Mouse (Mus musculus) intestine, embryonic 16.5 days (tissue): Measurements from ENCODE around the gene Ap2b1. TPM values are rescaled to one million over a fixed set of nuclear protein-coding genes. Genes with fewer than 3 reads are reported as not detected.
A peak's percentile ranks its signal among the peaks of the same experiment; 100 is the strongest.

Source experiments
- ATAC-seq: fragments of 200-750 bp; cut with Nextera tagmentation; 2 replicates; pipeline ENCODE4 v1.8.0; 2017; ENCODE audit warnings: moderate TSS enrichment, moderate library complexity
- H3K27ac ChIP-seq: fragments of 300-500 bp; sonication (generic); 2 replicates; pipeline ENCODE4 v1.5.1; 2014; ENCODE audit warnings: mild to moderate bottlenecking, low read length
- H3K27me3 ChIP-seq: fragments of 300-500 bp; sonication (generic); replicated peaks from 2 replicates; pipeline ENCODE4 v1.6.1; 2014; ENCODE audit warnings: low read length, control low read depth, mixed read lengths; ENCODE audit not compliant: control insufficient read depth, insufficient read depth
- H3K36me3 ChIP-seq: fragments of 300-500 bp; sonication (generic); 2 replicates; pipeline ENCODE4 v1.6.1; 2014; ENCODE audit warnings: low read length, control low read depth; ENCODE audit not compliant: control insufficient read depth, insufficient read depth
- H3K4me1 ChIP-seq: fragments of 300-500 bp; sonication (generic); 2 replicates; pipeline ENCODE4 v1.6.1; 2014; ENCODE audit warnings: low read length, control low read depth, mixed read lengths; ENCODE audit not compliant: control insufficient read depth, insufficient read depth
- H3K4me2 ChIP-seq: fragments of 300-500 bp; sonication (generic); 2 replicates; pipeline ENCODE4 v1.6.1; 2014; ENCODE audit warnings: low read depth, low read length, control low read depth
- H3K4me3 ChIP-seq: fragments of 300-500 bp; sonication (generic); 2 replicates; pipeline ENCODE4 v1.5.1; 2014; ENCODE audit warnings: mild to moderate bottlenecking, low read length
- H3K9ac ChIP-seq: fragments of 300-500 bp; sonication (generic); 2 replicates; pipeline ENCODE4 v1.6.1; 2014; ENCODE audit warnings: low read depth, low read length
- H3K9me3 ChIP-seq: fragments of 300-500 bp; sonication (generic); 2 replicates; pipeline ENCODE4 v1.6.1; 2016; ENCODE audit warnings: low read length, control low read depth; ENCODE audit not compliant: control insufficient read depth
- WGBS: fragments of 180-500 bp; shearing (Covaris S2); extraction: QIAGEN DNeasy Blood & Tissue Kit; methylation state at CpG from one replicate; pipeline ENCODE4 v1.1.7; 2014; 5-methylcytosine and 5-hydroxymethylcytosine counted together
- polyA plus RNA-seq: library from polyadenylated mRNA; unstranded; fragments of >200 nt; fragmentation: Nextera tagmentation; extraction: Ambion mirVana; gene quantifications from 2 replicates; pipeline ENCODE4 v1.2.1, GENCODE M21; 2015

Gene Ap2b1
- polyA plus RNA-seq, 1 experiment from 2014 or later = 46.3 TPM

- H3K4me1 ChIP-seq = peaks cover 41% of the 10 kb centered on the region
- no peak overlapping the region for H3K4me2 ChIP-seq
- H3K9me3 ChIP-seq = no peaks in the 10 kb centered on the region
- no peaks in the 10 kb centered on the region for H3K27me3 ChIP-seq
- H3K9ac ChIP-seq = no peak overlapping the region
- WGBS = 83% methylated on average over 10 of the region's 10 CpGs
- no peaks in the 10 kb centered on the region for H3K36me3 ChIP-seq
- no peak overlapping the region for H3K4me3 ChIP-seq
- ATAC-seq = no peak
- no peak overlapping the region for H3K27ac ChIP-seq
These were observed 152.5 kb downstream of the Ap2b1 start for GRCm38 (mm10) chr11:83451281-83451680.

GRCm38 (mm10) chr11:83454548-83454947 lies 155.7 kb downstream of the Ap2b1 start:
- Histone ChIP-seq H3K9ac (no peak overlapping the region), H3K9me3 (no peaks in the 10 kb centered on the region), H3K36me3 (no peaks in the 10 kb centered on the region), H3K4me2 (0 out of 2 replicates have a peak overlapping the region, but pooled peaks have one; percentile 12), H3K27me3 (no peaks in the 10 kb centered on the region), H3K4me3 (no peak overlapping the region), H3K4me1 (peaks cover 34% of the 10 kb centered on the region), H3K27ac (peak overlapping the region; percentile 73)
- WGBS = 4% methylated on average over 4 of the region's 4 CpGs
- peak; percentile 88 for ATAC-seq

Other genes starting within 250 kb of the Ap2b1 start
- gene Slfn2, start 233.9 kb upstream of the Ap2b1 start, polyA plus RNA-seq = 6.1 and 6.9 TPM in 2 replicates
- 0.58 and 0.70 TPM in 2 replicates for gene Slfn1, start 182.2 kb upstream of the Ap2b1 start, polyA plus RNA-seq
- 0.16 and 0.17 TPM in 2 replicates for gene Slfn4, start 123.8 kb upstream of the Ap2b1 start, polyA plus RNA-seq
- 0.72 and 0.95 TPM in 2 replicates for gene Slfn3, start 107.7 kb upstream of the Ap2b1 start, polyA plus RNA-seq
- 0.37 and 0.73 TPM in 2 replicates for gene Slfn14, start 12.3 kb upstream of the Ap2b1 start, polyA plus RNA-seq
- 15.3 and 16.2 TPM in 2 replicates for gene Pex12, start 3.6 kb downstream of the Ap2b1 start, polyA plus RNA-seq
- gene Rasl10b, start 110.1 kb downstream of the Ap2b1 start, polyA plus RNA-seq = 0.39 and 0.50 TPM in 2 replicates
- 0.06 and 0.13 TPM in 2 replicates for gene Gas2l2, start 130.4 kb downstream of the Ap2b1 start, polyA plus RNA-seq
- 0.97 and 1.5 TPM in 2 replicates for gene 1700020L24Rik, start 138.7 kb downstream of the Ap2b1 start, polyA plus RNA-seq
- 1.3 and 2.0 TPM in 2 replicates for gene Mmp28, start 164.0 kb downstream of the Ap2b1 start, polyA plus RNA-seq
- gene Taf15, start 174.1 kb downstream of the Ap2b1 start, polyA plus RNA-seq = 8.3 and 10.0 TPM in 2 replicates
- gene Heatr9, start 223.2 kb downstream of the Ap2b1 start, polyA plus RNA-seq = not detected in 2 replicates
- 3.5 and 4.8 TPM in 2 replicates for gene Ccl5, start 231.5 kb downstream of the Ap2b1 start, polyA plus RNA-seq